Mouse (Mus musculus): ENCODE results near the gene Ifna11. TPM values are rescaled to one million over a fixed set of nuclear protein-coding genes. Genes with fewer than 3 reads are reported as not detected.

Gene Ifna11
- not detected for polyA plus RNA-seq (2015; fragmentation: Illumina TruSeq; extraction: RNeasy Lipid Tissue Mini Kit (QIAGEN cat#74804); ENCODE audit: low read depth, low replicate concordance)

DNA sequence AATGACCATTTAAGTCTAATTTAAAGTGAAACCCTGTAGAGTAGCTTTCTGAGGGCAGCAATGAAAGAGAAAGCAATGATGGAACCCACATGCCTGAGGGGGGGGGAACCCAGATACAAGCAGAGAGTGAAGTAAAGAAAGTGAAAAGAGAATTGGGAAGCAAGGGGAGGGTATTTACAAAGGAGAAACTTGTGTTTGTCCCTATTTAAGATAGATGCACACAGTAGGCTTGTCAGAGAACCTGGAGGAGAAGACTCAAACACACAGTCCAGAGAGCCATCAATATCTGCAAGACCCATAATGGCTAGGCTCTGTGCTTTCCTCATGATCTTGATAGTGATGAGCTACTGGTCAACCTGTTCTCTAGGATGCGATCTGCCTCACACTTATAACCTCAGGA, at the start of gene Ifna11:
Gene Ifna11 (plus strand): TSS at position 301 of the 400 bp plus-strand sequence.

DNA sequence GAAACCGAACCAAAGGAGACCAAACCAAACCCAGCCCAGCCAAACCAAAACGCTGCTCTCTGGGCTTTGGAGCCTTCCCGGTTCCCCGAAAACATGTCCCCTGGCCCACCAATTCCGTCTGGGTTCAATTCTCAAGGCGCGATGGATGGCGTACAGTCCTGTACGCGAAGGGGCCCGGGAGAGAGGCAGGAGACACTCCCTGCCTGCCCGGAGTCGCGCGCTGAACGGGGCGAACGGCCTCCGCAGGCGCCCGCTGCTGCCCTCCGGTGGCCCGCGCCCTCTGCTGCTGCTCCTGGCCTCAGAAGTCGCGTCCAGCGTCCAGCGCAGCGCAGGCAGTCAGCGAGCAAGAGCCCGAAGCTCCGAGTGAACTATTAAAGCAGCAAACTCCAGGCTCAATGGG, 46.2 kb upstream of the Ifna11 start, which contains the start of gene Gm13290:
Gene Gm13290 (plus strand): TSS at position 301 of the 400 bp plus-strand sequence.

DNA sequence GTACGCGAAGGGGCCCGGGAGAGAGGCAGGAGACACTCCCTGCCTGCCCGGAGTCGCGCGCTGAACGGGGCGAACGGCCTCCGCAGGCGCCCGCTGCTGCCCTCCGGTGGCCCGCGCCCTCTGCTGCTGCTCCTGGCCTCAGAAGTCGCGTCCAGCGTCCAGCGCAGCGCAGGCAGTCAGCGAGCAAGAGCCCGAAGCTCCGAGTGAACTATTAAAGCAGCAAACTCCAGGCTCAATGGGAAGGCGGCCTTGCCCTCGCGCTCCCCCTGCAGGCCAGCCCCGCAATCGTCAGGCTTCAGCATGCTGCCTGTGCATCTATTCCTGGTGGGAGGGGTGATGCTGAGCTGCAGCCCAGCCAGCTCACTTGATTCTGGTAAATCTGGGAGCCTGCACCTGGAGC, 43.1 kb upstream of the Ifna11 start, which contains the start of gene Gm13289:
Gene Gm13289 (plus strand): TSS at position 301 of the 400 bp plus-strand sequence.

DNA sequence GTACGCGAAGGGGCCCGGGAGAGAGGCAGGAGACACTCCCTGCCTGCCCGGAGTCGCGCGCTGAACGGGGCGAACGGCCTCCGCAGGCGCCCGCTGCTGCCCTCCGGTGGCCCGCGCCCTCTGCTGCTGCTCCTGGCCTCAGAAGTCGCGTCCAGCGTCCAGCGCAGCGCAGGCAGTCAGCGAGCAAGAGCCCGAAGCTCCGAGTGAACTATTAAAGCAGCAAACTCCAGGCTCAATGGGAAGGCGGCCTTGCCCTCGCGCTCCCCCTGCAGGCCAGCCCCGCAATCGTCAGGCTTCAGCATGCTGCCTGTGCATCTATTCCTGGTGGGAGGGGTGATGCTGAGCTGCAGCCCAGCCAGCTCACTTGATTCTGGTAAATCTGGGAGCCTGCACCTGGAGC, 40.2 kb upstream of the Ifna11 start, which contains the start of gene Gm13272:
Gene Gm13272 (plus strand): TSS at position 301 of the 400 bp plus-strand sequence.

DNA sequence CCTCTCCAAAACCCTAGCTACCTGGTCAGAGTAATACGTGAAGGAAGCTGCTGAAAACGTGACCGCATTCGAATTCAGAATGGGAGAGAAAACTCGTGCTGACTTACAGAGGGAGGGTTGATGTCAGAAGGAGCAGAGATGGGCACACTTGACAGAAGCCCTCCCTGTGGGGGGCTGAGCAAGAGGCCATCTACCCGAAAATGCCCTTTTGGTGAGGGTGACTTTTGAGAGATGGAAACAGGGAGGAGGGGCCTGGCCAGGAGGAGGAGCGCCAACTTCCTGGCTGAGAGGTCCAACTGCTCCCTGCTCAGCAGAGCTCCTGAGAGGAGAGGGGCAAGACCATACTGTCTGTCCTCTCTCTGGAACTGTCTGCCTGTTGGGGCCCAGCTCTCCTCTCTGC, 37.9 kb upstream of the Ifna11 start, which contains the start of gene Ifnz:
Gene Ifnz (plus strand): TSS at position 301 of the 400 bp plus-strand sequence.

DNA sequence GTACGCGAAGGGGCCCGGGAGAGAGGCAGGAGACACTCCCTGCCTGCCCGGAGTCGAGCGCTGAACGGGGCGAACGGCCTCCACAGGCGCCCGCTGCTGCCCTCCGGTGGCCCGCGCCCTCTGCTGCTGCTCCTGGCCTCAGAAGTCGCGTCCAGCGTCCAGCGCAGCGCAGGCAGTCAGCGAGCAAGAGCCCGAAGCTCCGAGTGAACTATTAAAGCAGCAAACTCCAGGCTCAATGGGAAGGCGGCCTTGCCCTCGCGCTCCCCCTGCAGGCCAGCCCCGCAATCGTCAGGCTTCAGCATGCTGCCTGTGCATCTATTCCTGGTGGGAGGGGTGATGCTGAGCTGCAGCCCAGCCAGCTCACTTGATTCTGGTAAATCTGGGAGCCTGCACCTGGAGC, 34.4 kb upstream of the Ifna11 start, which contains the start of gene Gm13276:
Gene Gm13276 (plus strand): TSS at position 301 of the 400 bp plus-strand sequence.

DNA sequence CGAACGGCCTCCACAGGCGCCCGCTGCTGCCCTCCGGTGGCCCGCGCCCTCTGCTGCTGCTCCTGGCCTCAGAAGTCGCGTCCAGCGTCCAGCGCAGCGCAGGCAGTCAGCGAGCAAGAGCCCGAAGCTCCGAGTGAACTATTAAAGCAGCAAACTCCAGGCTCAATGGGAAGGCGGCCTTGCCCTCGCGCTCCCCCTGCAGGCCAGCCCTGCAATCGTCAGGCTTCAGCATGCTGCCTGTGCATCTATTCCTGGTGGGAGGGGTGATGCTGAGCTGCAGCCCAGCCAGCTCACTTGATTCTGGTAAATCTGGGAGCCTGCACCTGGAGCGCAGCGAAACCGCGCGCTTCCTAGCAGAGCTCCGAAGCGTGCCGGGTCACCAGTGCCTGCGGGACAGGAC, 31.4 kb upstream of the Ifna11 start, which contains the start of gene Gm13277:
Gene Gm13277 (plus strand): TSS at position 231 of the 400 bp plus-strand sequence.

DNA sequence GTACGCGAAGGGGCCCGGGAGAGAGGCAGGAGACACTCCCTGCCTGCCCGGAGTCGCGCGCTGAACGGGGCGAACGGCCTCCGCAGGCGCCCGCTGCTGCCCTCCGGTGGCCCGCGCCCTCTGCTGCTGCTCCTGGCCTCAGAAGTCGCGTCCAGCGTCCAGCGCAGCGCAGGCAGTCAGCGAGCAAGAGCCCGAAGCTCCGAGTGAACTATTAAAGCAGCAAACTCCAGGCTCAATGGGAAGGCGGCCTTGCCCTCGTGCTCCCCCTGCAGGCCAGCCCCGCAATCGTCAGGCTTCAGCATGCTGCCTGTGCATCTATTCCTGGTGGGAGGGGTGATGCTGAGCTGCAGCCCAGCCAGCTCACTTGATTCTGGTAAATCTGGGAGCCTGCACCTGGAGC, 28.5 kb upstream of the Ifna11 start, which contains the start of gene Gm13278:
Gene Gm13278 (plus strand): TSS at position 301 of the 400 bp plus-strand sequence.

DNA sequence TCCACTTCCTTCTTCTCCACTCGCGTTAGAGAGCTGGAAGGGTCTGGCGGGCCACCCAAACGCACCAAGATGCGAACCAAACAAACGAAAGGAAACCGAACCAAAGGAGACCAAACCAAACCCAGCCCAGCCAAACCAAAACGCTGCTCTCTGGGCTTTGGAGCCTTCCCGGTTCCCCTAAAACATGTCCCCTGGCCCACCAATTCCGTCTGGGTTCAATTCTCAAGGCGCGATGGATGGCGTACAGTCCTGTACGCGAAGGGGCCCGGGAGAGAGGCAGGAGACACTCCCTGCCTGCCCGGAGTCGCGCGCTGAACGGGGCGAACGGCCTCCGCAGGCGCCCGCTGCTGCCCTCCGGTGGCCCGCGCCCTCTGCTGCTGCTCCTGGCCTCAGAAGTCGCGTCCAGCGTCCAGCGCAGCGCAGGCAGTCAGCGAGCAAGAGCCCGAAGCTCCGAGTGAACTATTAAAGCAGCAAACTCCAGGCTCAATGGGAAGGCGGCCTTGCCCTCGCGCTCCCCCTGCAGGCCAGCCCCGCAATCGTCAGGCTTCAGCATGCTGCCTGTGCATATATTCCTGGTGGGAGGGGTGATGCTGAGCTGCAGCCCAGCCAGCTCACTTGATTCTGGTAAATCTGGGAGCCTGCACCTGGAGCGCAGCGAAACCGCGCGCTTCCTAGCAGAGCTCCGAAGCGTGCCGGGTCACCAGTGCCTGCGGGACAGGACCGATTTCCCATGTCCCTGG, 25.7 kb upstream of the Ifna11 start, which contains the start of gene Gm13275:
Gene Gm13275 (plus strand): TSS at position 552 of the 740 bp plus-strand sequence.

DNA sequence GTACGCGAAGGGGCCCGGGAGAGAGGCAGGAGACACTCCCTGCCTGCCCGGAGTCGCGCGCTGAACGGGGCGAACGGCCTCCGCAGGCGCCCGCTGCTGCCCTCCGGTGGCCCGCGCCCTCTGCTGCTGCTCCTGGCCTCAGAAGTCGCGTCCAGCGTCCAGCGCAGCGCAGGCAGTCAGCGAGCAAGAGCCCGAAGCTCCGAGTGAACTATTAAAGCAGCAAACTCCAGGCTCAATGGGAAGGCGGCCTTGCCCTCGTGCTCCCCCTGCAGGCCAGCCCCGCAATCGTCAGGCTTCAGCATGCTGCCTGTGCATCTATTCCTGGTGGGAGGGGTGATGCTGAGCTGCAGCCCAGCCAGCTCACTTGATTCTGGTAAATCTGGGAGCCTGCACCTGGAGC, 22.7 kb upstream of the Ifna11 start, which contains the start of gene Gm13279:
Gene Gm13279 (plus strand): TSS at position 301 of the 400 bp plus-strand sequence.

DNA sequence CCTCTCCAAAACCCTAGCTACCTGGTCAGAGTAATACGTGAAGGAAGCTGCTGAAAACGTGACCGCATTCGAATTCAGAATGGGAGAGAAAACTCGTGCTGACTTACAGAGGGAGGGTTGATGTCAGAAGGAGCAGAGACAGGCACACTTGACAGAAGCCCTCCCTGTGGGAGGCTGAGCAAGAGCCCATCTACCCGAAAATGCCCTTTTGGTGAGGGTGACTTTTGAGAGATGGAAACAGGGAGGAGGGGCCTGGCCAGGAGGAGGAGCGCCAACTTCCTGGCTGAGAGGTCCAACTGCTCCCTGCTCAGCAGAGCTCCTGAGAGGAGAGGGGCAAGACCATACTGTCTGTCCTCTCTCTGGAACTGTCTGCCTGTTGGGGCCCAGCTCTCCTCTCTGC, 20.4 kb upstream of the Ifna11 start, which contains the start of gene Gm13285:
Gene Gm13285 (plus strand): TSS at position 301 of the 400 bp plus-strand sequence.

DNA sequence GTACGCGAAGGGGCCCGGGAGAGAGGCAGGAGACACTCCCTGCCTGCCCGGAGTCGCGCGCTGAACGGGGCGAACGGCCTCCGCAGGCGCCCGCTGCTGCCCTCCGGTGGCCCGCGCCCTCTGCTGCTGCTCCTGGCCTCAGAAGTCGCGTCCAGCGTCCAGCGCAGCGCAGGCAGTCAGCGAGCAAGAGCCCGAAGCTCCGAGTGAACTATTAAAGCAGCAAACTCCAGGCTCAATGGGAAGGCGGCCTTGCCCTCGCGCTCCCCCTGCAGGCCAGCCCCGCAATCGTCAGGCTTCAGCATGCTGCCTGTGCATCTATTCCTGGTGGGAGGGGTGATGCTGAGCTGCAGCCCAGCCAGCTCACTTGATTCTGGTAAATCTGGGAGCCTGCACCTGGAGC, 16.8 kb upstream of the Ifna11 start, which contains the start of gene Gm13287:
Gene Gm13287 (plus strand): TSS at position 301 of the 400 bp plus-strand sequence.

DNA sequence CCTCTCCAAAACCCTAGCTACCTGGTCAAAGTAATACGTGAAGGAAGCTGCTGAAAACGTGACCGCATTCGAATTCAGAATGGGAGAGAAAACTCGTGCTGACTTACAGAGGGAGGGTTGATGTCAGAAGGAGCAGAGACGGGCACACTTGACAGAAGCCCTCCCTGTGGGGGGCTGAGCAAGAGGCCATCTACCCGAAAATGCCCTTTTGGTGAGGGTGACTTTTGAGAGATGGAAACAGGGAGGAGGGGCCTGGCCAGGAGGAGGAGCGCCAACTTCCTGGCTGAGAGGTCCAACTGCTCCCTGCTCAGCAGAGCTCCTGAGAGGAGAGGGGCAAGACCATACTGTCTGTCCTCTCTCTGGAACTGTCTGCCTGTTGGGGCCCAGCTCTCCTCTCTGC, 14.5 kb upstream of the Ifna11 start, which contains the start of gene Gm13288:
Gene Gm13288 (plus strand): TSS at position 301 of the 400 bp plus-strand sequence.

DNA sequence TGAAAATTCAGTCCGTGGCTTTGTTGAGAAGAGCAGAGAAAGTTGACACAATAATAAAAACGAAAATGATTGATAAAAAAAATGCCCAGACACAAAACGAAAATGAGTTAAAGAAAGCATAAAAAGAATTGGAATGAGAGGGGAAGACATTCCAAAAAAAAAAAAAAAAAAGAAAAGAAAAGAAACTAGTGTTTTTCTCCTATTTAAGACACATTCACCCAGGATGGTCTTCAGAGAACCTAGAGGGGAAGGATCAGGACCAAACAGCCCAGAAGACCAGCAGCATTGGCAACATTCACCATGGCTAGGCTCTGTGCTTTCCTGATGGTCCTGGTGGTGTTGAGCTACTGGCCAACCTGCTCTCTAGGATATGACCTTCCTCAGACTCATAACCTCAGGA, 3.8 kb upstream of the Ifna11 start, which contains the start of gene Ifna7:
Gene Ifna7 (plus strand): TSS at position 301 of the 400 bp plus-strand sequence.

DNA sequence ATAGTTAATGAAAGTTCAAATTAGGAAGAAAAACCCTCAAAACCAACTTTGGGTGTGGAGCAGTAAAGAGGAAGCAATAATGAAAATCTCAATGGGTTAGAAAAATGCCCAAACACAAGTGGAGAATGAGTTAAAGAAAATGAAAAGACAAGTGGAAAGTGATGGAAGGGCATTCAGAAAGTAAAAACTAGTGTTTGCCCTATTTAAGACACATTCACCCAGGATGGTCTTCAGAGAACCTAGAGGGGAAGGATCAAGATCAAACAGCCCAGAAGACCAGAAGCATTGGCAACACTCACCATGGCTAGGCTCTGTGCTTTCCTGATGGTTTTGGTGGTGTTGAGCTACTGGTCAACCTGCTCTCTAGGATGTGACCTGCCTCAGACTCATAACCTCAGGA, 7.4 kb downstream of the Ifna11 start, which contains the start of gene Ifna6:
Gene Ifna6 (plus strand): TSS at position 301 of the 400 bp plus-strand sequence.

DNA sequence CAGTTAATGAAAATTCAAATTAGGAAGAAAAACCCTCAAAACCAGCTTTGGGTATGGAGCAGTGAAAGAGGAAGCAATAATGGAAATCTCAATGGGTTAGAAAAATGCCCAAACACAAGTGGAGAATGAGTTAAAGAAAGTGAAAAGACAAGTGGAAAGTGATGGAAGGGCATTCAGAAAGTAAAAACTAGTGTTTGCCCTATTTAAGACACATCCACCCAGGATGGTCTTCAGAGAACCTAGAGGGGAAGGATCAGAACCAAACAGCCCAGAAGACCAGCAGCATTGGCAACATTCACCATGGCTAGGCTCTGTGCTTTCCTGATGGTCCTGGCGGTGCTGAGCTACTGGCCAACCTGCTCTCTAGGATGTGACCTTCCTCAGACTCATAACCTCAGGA, 15.5 kb downstream of the Ifna11 start, which contains the start of gene Ifna5:
Gene Ifna5 (plus strand): TSS at position 301 of the 400 bp plus-strand sequence.

DNA sequence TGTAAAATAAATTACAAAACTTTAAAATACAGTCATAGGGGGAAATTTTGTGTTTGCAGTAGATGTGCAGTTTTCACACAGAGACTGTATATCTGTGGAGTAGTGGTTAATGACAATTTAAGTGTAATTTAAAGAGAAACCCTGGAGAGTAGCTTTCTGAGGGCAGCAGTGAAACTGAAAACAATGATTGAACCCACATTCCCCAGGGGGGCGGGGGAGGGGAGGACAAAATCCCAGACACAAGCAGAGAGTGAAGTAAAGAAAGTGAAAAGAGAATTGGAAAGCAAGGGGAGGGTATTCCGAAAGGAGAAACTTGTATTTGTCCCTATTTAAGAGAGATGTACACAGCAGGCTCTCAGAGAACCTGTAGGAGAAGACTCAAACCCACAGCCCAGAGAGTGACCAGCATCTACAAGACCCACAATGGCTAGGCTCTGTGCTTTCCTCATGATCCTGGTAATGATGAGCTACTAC, 21.7 kb downstream of the Ifna11 start, which contains the start of gene Ifna4:
Gene Ifna4 (plus strand): TSS at position 424 of the 474 bp plus-strand sequence.

DNA sequence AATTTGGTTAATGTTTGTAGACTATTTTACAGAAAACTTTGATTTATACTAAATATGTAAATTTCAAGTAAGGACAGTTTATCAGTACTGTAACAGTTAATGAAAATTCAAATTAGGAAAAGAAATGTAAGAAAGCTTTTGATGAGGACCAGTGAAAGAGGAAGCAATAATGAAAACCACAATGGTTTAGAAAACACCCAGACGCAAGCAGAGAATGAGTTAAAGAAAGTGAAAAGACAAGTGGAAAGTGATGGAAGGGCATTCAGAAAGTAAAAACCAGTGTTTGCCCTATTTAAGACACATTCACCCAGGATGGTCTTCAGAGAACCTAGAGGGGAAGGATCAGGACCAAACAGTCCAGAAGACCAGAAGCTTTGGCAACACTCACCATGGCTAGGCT, 29.9 kb downstream of the Ifna11 start, which contains the start of gene Ifna1:
Gene Ifna1 (plus strand): TSS at position 390 of the 400 bp plus-strand sequence.

